Comparison of ENCODE assay signal across 15 mouse cellular contexts in genomic region chr7:66954723-66955122, GRCm38 (mm10).
DNase-seq lines count a peak whose midpoint lies in the region; ATAC-seq and TF ChIP-seq lines count a peak whose summit lies in the region.
"Had no signal": no experiment of that assay in that cellular context is flagged by ENCODE, and none has a peak within 500 bp of the region (broad histone marks: within the 10 kb centered on the region; RNA-seq: fewer than 3 reads in every experiment).

No protein-coding gene starts in this region.

- no peak for TF ChIP-seq EP300 in heart, postnatal 0 days (IDR thresholded peaks at IDR 0.05; ENCODE audit: low read depth)
- TF ChIP-seq EP300 in MEL (IDR thresholded peaks at IDR 0.05; ENCODE audit: low read depth in 1 of 2, low read length in 2 of 2) = no peak

- DNase-seq in heart, postnatal 0 days (ENCODE audit: low spot score) = no peak
- no peak for DNase-seq in heart, postnatal 4 days
- peak; percentile 15 for DNase-seq in MEL (ENCODE audit: low read depth, low spot score)
- no peak for DNase-seq in limb, embryonic 10.5 days (ENCODE audit: low spot score)
- no peak for DNase-seq in frontal cortex, postnatal 36 days (ENCODE audit: low spot score in 2 of 2)
- DNase-seq in retina, embryonic 14.5 days (ENCODE audit: low spot score) = no peak
- no peak for DNase-seq in layer of hippocampus, adult 18-20 months (ENCODE audit: low spot score in 2 of 2)
- DNase-seq: cerebellum, adult 11-12 months; forebrain, postnatal 0 days; thymus, postnatal 36 days had no signal

- H3K4me2 ChIP-seq in heart, postnatal 0 days (ENCODE audit: low read depth, low read length) = no peak overlapping the region

- ATAC-seq in heart, postnatal 0 days (ENCODE audit: insufficient read depth, low read depth) = no peak

- TF ChIP-seq CTCF in heart, postnatal 0 days (IDR thresholded peaks at IDR 0.05; ENCODE audit: low read depth) = no peak
- TF ChIP-seq CTCF in MEL (IDR thresholded peaks at IDR 0.05 in 2 of 3, conservative IDR thresholded peaks at IDR 0.05 in 1 of 3; ENCODE audit: control insufficient read depth in 1 of 3, insufficient read depth in 1 of 3, low read depth in 2 of 3, low read length in 3 of 3, poor library complexity in 1 of 3, severe bottlenecking in 1 of 3) = no peak
- no peak for TF ChIP-seq CTCF in bone marrow macrophage, adult 2 months (IDR thresholded peaks at IDR 0.05; ENCODE audit: low read depth, low read length)

- no peaks in the 10 kb centered on the region for H3K27me3 ChIP-seq in heart, postnatal 0 days (ENCODE audit: control insufficient read depth, insufficient read depth, low read length)
- no peaks in the 10 kb centered on the region; a peak in 1 of 4 replicates for H3K27me3 ChIP-seq in MEL (ENCODE audit: control insufficient read depth in 1 of 2, insufficient read depth in 2 of 2, low read length in 2 of 2)
- H3K27me3 ChIP-seq in limb, embryonic 10.5 days (ENCODE audit: low read depth, poor library complexity, severe bottlenecking) = no peaks in the 10 kb centered on the region

- H3K79me2 ChIP-seq in MEL (ENCODE audit: control insufficient read depth, insufficient read depth, low read length, poor library complexity) = no peaks in the 10 kb centered on the region

- 75% methylated on average over 5 of the region's 5 CpGs for WGBS in heart, postnatal 0 days
- WGBS in limb, embryonic 10.5 days = 82% methylated on average over 5 of the region's 5 CpGs

- H3K36me3 ChIP-seq in heart, postnatal 0 days (replicated peaks; ENCODE audit: control insufficient read depth, insufficient read depth, low read length) = no peaks in the 10 kb centered on the region
- no peaks in the 10 kb centered on the region; a peak in 1 of 4 replicates for H3K36me3 ChIP-seq in MEL (ENCODE audit: control insufficient read depth in 1 of 2, insufficient read depth in 2 of 2, low read length in 2 of 2)
- no peaks in the 10 kb centered on the region for H3K36me3 ChIP-seq in limb, embryonic 10.5 days
- H3K36me3 ChIP-seq: midbrain, embryonic 10.5 days had no signal

- peak overlapping the region; percentile 87; the same call in 1 of the 2 replicates for H3K27ac ChIP-seq in heart, postnatal 0 days (ENCODE audit: low read depth)
- no peak overlapping the region for H3K27ac ChIP-seq in MEL (ENCODE audit: control insufficient read depth, low read depth, low read length)
- H3K27ac ChIP-seq in bone marrow macrophage, adult 2 months (ENCODE audit: insufficient read depth, low read depth, low read length) = peak overlapping the region; percentile 13; the same call in 1 of the 2 replicates
- H3K27ac ChIP-seq in limb, embryonic 10.5 days = peak overlapping the region; percentile 82
- H3K27ac ChIP-seq: hindbrain, postnatal 0 days had no signal

- H3K9me3 ChIP-seq in heart, postnatal 0 days (replicated peaks; ENCODE audit: control insufficient read depth, low read length) = no peaks in the 10 kb centered on the region
- no peaks in the 10 kb centered on the region for H3K9me3 ChIP-seq in MEL (replicated peaks; ENCODE audit: insufficient read depth, low read length)
- no peaks in the 10 kb centered on the region for H3K9me3 ChIP-seq in limb, embryonic 10.5 days (replicated peaks)
- H3K9me3 ChIP-seq: midbrain, embryonic 10.5 days had no signal

- no peak for TF ChIP-seq RAD21 in MEL (IDR thresholded peaks at IDR 0.05; ENCODE audit: low read depth, low read length)

- H3K4me3 ChIP-seq in heart, postnatal 0 days (ENCODE audit: low read depth, low read length) = no peak overlapping the region
- H3K4me3 ChIP-seq in MEL (ENCODE audit: control insufficient read depth in 1 of 2, insufficient read depth in 1 of 2, low read depth in 2 of 2, low read length in 2 of 2) = no peak overlapping the region
- no peak overlapping the region for H3K4me3 ChIP-seq in bone marrow macrophage, adult 2 months (ENCODE audit: insufficient read depth, low read length)
- H3K4me3 ChIP-seq in limb, embryonic 10.5 days = no peak overlapping the region
- H3K4me3 ChIP-seq: erythroblast, embryonic 14.5 days; midbrain, embryonic 10.5 days; myocyte had no signal

- TF ChIP-seq POLR2A in MEL (IDR thresholded peaks at IDR 0.05; ENCODE audit: control insufficient read depth in 1 of 2, insufficient read depth in 1 of 2, low read depth in 1 of 2, low read length in 2 of 2, poor library complexity in 1 of 2) = no peak
- no peak for TF ChIP-seq POLR2A in bone marrow macrophage, adult 2 months (IDR thresholded peaks at IDR 0.05; ENCODE audit: borderline replicate concordance, low read depth, low read length)

- peaks cover 14% of the 10 kb centered on the region for H3K4me1 ChIP-seq in heart, postnatal 0 days (ENCODE audit: control insufficient read depth, insufficient read depth)
- H3K4me1 ChIP-seq in MEL (ENCODE audit: control insufficient read depth in 1 of 2, insufficient read depth in 2 of 2, low read length in 2 of 2) = no peaks in the 10 kb centered on the region
- peaks cover 26% of the 10 kb centered on the region for H3K4me1 ChIP-seq in bone marrow macrophage, adult 2 months (ENCODE audit: control insufficient read depth, insufficient read depth, low read length)
- peaks cover 37% of the 10 kb centered on the region for H3K4me1 ChIP-seq in limb, embryonic 10.5 days

- H3K9ac ChIP-seq in heart, postnatal 0 days (replicated peaks; ENCODE audit: low read depth, low read length) = no peak overlapping the region
- no peak overlapping the region for H3K9ac ChIP-seq in MEL (ENCODE audit: control insufficient read depth, low read depth, low read length, poor library complexity, severe bottlenecking)
- H3K9ac ChIP-seq: forebrain, postnatal 0 days had no signal

TF ChIP-seq in MEL, 35 proteins besides CTCF, POLR2A, EP300 and RAD21:
- TF ChIP-seq ZMIZ1 (IDR thresholded peaks at IDR 0.05; ENCODE audit: low read depth, low read length) (no peak), MAX (IDR thresholded peaks at IDR 0.05; ENCODE audit: low read length) (no peak), POLR2AphosphoS5 (IDR thresholded peaks at IDR 0.05; ENCODE audit: borderline replicate concordance, low read depth, low read length) (no peak), CHD1 (IDR thresholded peaks at IDR 0.05; ENCODE audit: low read depth, low read length) (no peak), E2F4 (IDR thresholded peaks at IDR 0.05; ENCODE audit: borderline replicate concordance, low read depth, low read length) (no peak), MAZ (IDR thresholded peaks at IDR 0.05; ENCODE audit: low read depth, low read length) (no peak), MAFK (IDR thresholded peaks at IDR 0.05; ENCODE audit: borderline replicate concordance, low read depth, low read length) (no peak), ZC3H11A (IDR thresholded peaks at IDR 0.05; ENCODE audit: low read depth, low read length) (no peak), ELF1 (IDR thresholded peaks at IDR 0.05; ENCODE audit: low read depth, low read length) (no peak), TAL1 (IDR thresholded peaks at IDR 0.05; ENCODE audit: low read length) (no peak), GATA1 (IDR thresholded peaks at IDR 0.05; ENCODE audit: low read depth, low read length) (no peak), KAT2A (conservative IDR thresholded peaks at IDR 0.05; ENCODE audit: low read depth, low read length) (no peak), ETS1 (IDR thresholded peaks at IDR 0.05; ENCODE audit: low read depth, low read length) (no peak)
